Mouse (Mus musculus) right cerebral cortex, postnatal 14 days (tissue): Measurements from ENCODE around the gene Cpa5.

ENCODE experiments used
- DNase-seq: peaks from one replicate; pipeline ENCODE4 v3.0.0; 2022

Gene Cpa5

DNA sequence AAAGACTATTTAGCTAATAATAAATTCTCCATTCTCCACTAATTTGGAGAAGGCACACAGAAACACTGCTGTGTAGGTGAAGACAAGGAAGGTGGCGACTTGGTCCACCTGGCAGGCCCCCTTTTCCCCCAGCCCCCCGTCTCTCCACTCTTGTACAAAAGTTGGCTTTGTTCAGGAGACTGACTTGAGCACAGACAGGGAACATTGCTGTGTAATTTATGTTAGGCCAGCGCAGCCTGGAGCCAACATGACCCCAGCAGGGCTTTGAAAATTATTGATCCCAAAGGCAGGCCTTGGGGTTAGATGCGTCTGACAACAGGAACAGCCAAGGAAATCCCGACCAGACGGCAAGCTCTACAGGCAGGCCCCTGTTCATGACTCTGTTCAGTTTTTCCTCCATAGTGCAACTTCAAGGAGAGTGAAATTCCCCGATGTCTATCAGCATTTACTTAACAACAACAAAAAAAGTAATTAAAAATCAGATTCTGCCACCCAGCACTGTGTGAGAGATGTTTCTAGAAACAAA, 6.4 kb upstream of the Cpa5 start:
- no peak for DNase-seq

DNA sequence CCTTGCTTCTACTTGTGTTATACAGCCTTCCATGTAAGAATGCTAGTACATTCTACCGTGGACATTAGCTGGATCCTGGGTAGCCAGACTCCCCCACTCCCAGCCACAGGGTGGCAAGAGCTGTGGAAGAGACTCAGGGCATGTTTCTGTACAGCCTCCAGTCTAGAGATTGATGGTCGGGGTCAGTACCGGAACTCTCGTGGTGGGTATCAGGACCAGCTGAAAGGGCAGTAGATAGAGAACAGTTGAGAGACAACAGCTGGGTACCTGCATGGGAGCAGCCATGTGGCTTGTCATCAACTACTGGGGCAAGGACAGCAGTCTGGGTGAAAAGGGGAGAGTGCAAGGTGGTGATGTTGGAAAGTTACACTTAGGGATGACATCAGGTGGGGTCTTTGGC, 5.7 kb upstream of the Cpa5 start:
- DNase-seq, result no peak

DNA sequence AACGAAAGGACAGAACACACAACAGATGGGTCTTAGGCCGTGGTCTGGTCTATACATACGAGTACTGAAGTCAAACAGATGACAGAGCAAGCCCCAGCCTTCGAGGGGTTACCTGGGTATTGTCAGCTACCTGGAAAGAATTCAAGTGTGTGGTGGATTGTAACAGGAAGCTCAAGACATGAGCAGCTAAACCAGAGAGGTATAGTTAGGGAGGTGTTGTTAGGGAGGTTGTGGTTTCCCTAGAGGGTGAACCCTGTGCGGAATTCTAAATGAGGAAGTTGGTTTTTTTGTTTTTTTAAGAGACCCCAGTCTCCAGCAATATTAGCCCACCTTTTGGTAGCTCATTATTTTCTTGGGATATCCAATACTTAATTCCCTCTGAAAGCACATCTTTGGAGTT, 5.1 kb upstream of the Cpa5 start:
- DNase-seq, result no peak

DNA sequence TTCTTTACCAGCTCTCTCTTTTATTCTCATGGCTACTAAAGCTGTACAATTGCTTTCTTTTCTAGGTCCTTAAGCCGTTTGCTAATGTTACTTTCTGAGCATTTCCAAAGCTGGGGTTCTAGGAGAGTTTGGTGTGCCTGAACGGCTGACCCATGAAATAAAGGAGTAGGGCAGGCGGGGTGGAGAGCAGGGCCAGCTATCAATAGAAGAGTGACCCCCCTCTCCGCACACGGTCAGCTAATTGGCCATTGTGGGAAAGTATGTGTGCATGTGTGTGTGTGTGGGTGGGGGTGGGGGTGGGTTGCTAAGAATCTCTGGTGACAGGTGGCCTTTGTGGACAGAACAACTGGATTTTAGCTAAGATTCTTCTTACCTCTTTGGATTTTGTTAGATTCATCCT, 402 bp downstream of the Cpa5 start:
- no peak for DNase-seq

DNA sequence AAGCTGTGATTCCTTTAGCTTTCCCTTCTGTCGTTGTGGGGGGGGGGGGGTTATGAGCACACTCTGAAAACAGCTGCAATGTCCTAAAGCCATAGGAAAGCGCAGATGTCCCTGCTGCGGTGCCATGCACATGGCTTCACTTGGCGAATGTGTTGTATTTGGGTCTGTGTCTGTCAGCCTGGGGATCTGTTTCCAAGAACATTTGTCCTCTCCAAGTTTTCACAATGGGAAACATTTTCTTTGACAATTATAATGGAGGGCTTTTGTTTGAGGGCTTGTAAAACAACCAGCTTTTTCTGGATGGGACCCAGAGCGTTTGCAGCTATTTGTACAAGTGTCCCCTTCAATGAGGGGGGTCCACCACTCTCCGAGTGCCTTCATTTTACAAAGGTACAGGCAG, 3.4 kb downstream of the Cpa5 start:
- no peak for DNase-seq

DNA sequence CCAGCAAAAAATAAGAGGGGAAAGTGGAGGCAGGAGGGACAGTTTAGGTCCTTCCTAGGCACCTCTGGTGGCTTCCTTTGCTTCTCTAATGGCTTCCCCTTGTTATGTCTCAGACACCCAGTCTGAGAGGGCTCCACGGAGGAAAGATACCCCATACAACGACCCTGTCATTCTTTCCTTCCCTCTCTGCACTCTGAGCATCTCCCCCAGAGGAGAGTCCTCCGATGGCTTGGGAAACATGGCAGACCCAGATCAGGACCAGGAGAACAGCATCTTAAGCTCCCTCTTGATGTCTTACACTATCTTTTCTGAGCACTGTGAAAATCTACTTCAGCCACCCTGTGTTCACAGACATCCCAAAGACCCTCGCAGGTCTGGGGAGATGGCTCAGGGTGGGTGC, 4.9 kb downstream of the Cpa5 start:
- DNase-seq, result no peak

DNA sequence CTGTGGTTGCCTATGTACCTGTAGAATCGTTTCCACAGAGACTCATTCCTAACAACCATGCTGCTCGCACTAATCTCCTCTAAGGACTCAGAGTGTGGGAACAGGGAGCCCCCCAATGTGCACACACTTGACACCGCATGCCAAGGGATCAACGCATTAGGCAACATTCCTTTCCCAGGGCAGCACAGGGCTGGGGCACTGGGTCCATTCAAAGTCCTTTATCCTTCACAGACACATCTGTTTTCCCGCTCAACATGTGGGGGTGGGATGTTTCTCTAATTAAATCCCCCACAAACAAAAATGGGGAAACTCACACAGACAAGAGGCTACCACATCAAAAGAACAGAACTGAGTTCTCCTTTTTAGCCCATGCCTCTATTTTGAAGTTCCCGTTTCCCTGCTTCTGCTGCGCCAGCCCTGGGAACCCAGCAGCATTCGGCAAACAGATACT, 5.7 kb downstream of the Cpa5 start:
- no peak for DNase-seq

DNA sequence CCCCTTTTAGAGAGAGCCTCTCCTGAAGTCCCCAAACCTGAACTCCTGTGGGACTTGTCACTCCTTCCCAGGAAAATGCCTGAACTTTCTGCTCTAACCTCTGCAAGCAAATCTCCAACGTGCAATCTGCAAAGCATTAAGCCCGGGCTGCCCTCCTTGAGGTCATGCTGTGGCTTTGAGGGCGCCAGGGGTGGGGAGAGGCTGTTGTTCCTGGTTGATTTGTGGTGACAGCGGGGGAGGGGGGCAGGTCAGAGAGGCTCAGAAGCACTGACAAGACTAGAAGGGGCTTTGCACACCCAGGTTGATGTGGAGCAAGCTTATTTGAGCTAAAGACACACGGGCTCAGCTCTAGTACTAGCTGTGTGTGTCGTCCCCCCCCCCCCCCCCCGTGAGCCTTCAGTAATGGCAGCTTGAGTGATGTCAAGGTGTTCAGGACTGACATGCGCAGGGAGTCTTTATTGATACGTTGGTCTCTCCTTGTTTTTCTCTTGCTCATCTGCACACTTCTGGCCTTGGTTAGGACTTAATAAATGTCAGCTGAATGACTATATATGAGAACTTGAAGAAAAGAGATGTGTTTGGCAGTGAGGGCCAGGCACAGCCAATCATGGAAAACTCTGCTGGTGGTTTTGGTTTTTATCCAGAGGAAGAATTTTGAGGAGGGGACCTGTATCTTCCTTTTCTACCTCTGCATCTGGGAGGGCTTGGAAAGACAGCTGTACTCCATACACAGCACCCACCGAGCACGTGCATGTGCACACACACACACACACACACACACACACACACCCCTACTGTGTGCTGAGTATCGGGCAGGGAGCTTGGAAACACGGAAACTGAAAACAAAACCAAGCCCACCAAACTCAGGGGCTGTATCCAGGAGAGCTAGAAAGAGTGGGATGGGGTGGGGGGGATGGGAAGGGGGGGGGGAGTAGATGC, 6.5 kb downstream of the Cpa5 start:
- DNase-seq, result no peak

DNA sequence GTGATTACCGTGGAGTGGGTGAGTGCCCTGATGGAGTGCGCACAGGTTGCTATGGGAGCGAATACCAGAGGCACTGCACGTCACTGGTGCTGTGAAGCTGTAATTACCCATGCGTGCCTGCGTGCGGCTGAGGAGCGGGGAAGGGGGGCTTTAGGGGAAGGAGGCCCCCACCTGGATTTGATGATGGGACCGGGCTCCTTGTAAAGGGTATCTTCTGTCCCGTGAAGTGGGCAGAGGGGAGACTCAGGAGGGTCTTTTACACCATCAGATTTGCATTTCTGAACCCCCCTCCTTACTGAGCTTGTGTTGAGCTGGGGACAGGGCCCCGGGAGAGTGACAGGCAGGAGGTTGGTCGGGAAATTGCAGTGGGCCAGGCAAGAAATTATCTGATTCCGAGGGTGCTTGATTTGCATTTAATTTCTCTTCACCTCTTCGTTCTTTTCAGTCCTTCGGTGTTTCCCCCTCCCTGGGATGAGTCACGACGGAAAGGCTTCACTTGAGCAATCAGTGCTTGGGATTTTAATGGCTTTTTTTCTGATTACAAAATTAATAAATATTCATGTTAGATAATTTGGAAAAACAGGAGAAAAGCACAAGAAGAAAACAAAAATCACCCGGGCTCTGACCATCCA, 7.3 kb downstream of the Cpa5 start:
- peak; percentile 61 for DNase-seq

DNA sequence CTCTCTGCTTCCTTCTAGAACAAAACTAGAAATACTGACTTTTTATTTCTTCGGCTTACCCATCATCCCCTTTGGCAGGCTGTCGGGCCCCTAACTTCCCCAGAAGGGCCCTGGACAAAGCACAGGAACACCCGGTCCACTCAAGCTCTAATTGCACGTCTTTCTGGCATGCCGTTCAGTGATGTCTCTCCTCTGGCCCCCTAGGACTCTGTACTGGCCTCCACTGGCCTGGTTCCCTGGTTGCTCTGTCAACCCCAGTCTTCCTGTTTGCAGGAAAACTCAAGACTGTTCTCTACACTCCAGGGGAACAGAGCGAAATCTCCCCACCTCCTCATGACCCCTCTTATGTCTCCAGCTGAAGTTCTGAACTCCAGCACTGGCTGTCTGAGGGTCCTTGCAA, 7.9 kb downstream of the Cpa5 start:
- DNase-seq, result no peak

DNA sequence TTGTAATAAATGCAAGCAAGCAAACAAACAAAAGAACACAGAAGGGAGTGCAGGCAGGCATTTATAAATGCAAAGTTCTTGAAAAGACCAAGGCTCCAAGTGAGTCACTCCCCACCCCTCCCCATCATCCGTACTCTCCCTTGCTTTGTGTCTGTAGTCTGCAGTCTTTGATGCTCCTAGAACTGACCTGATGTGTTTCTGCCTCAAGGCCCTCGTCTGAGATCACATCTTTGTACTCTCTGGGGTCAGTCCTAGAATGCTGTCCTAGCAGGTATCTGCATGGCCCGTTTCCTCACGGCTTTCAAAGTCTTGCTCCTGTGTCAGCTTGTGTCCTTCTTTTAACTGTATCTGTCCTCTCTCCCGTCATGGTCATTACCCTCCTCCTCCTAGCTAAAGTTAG, 8.8 kb downstream of the Cpa5 start:
- no peak for DNase-seq

DNA sequence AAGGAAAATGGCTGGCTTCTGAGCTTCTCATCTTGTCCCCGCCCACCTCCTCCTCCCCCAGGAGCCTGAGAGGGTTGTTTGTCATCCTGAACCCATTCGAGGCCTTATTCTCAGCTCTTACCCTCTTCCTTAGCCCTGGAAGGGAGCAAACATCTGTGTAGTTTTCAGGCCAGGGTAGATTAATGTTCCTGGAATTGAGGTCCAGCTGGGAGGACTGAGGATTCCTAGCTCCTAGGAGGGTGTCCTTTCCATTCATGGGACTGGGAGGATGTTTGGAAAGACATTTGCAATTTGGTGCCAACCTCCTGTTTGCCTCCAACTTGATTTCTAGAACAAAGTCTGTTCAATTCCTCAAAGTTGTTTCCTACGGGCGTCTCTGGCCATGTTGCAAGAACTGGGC, 9.8 kb downstream of the Cpa5 start:
- DNase-seq, result no peak

DNA sequence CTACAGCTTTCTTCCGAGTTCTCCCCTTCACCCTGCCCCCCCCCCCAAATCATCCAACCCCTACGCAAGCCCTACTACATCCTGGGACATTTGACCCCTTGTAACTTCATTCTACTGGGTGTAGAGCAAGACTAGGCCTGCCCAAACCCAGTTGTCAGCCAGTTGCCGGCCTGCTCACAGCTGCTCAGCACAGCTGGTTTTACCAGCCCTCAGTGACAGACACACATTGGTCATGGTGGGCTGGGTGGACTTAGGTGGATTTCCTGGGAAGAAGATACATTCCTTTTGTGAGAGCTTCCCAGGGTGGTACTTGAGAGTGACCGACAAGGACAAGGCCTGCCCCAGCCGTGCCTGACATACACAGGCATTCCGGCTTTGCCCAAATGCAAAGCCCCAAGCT, 10.2 kb downstream of the Cpa5 start:
- DNase-seq, result no peak

DNA sequence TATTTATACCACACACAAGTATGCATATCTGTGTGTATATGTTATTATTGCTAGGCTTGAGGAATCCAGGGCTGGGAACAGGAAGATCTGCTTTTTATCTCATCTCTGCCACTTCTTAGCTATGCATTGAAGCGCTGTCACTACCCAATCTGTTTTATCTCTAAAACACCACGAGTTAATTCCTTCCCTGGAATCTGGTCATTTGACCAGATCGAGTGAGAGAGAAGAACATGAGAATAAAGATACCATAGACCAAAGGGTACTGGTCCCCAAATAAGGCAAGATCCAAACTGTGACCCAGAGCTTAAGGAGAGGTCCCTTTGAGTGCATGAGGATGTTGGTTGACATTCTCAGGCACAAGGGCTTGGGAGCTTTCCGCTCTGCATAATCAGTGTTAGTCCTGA, 11.2 kb downstream of the Cpa5 start:
- DNase-seq, result no peak

DNA sequence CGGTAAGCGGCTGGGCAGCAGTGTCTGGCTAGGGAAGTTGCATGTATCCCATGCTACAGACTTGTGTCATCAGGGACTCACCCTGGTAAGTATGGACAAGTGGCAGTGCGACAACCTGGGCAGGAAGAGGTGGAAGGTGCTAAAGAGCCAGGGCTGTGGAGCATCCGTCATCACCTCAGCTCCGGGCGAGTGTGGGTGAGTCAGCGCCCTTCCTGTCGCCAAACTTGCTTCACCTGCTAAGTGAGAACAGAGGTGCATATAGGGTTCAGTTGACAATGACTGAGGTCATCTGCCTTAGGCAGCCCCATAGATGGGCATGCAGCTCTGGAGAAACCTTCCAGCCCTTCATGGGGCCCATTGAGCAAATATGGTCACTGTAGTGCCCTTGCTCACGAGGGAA, 14.0 kb downstream of the Cpa5 start:
- DNase-seq, result no peak

DNA sequence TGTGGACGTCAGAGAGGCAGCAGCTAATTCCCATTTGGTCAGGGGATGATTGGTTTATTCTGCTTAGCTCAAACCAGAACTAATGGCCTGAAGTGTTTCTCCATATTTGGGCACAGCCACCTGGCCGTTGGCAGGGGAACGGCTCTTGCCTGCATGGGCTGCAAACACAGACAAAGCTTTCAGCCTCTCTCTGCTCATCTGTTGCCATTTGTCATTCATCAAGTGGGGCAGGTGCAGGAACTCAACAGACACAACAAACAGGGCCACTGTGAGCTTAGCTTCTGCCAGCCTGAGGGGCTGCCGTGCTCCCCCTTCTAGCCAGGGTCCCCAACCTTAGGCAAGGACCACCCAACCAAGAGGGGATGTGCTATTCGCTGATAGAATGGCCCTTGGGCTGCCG, 17.3 kb downstream of the Cpa5 start:
- peak; percentile 17 for DNase-seq

DNA sequence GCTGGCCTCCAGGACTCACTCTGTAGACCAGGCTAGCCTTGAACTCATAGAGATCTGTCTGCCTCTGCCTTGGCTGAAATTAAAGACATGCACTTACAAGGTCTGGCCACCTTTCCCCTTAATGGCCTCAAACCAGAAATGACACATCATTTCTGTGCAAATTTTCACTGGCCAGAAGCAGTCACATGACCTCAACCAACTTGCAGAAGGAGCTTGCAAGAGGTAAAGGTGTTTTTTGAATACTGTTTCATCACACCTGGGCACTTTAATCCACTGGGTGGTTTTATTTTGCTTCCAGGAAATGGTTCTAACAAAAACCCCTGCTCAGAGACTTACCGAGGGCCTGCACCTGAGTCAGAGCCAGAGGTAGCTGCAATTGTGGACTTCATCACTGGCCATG, 19.2 kb downstream of the Cpa5 start:
- DNase-seq, result no peak

DNA sequence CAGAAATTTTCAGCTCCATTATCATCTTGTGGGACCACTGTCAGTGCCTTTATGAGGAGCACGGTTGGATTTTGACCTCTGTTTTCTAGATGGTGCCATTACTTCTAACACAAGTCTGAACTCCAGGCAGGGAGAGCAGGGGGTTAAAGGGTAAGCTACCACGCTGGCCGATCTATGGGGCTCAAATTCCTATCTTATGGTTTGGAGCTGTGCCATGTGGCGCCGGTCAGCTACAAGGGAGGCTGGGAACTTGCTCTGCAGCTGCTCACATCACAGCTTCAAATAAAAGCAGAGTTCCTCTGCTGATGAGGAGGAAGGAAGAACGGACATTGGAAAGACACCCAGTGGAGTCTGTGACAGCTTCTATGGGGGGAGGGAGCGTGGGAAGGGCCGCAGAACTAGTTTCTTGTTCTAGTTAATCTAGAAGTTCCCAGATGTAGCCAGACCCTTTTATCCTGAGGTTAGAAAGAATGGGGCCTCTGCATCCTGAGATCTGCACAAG, 24.6 kb downstream of the Cpa5 start:
- no peak for DNase-seq

DNA sequence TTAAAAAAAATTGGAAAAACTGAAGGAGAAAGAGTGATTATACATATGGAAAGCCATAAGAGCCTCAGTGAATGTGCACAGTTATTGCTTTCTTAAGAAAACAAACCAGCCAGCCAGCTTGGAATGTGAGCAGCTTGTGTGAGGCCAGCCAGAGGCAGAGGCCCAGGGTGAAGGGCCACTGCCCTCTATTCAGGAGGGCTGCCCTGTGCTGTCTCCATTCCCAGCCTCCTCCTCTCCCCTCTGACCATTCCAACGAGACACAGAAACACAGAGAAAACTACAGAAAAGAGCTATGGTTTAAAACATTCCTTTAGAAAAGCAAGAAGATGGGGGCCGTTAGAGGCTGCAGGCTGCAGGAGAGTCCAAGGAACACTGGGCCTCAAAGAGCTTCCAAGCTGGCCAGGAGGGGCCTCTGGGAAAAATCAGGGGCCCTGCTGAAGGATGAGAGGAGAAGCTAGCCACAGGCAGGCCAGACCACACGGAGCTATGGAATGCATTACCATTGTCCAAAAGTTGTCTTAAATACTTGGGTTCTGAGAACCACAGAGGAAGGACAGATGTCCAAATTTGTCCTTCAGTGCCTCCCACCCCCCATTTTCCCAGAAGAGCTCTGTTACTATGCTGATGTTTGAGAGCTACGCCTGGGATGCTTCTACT, 25.5 kb downstream of the Cpa5 start:
- DNase-seq, result no peak

DNA sequence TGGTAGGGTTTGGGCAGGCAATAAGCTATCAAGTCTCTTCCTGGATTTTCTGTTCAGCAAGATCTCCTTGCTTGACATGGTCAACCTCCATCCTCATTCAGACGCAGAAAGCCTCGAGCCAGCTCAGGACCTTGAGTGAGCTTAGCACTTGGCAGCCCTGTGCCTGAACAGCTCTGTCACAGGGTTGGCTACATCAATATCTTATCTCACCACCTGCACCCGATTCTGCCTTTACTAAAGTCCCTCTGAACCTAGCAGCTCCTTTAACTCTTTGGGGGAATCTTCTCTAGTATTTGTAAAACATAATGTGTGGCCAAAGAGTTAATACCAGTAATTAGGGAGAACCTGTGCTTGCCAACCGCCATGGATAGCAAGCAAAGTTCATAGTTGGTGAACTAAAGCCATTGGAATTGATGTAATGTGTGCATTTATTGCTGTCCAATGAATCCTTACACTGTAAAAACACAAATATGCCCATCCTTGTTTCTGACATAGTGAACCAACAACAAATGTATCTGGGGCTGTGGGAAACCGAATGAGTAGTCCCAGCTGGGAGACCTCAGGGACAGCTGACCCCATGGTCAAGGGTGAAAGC, 28.0 kb downstream of the Cpa5 start, which contains the start of gene Cpa1:
Cpa1 (plus strand) TSS at position 545 of the 595 bp plus-strand sequence.
- DNase-seq, result no peak

DNA sequence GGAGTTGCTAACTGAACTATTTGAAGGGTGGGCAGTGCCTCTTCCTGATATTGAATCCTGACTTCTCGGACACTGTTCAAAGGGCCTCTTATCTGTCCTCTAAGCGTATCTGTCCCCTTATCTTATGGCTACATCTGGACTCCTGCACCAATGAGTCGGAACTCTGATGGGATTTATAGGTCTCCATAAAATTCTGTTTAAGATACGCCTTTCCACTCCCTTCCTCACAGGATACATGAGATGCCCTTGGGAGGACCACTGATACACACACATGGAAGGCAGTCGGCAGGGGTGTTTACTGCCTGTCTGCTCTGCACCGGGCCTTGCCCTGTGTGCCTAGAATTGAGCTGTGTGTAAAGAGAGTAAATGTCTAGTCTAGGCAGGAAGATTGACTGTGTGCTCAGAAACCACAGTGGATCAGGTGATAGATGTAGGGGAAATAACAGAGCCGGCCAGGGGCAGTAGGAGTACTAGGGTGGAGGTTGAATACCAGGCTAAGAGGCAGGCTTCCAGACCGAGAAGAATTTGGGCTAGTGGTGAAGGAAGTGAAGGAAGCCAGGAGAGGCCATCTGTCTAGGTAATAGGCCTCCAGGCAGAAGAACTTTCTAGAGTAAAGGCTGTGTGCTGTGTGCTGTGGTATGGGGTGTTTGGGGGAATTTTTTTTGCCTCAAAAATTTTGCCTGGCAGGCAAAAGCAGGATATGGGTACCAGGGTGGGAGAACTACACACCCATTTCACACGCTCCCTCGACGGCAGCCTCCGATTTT, 33.1 kb downstream of the Cpa5 start:
- no peak for DNase-seq

DNA sequence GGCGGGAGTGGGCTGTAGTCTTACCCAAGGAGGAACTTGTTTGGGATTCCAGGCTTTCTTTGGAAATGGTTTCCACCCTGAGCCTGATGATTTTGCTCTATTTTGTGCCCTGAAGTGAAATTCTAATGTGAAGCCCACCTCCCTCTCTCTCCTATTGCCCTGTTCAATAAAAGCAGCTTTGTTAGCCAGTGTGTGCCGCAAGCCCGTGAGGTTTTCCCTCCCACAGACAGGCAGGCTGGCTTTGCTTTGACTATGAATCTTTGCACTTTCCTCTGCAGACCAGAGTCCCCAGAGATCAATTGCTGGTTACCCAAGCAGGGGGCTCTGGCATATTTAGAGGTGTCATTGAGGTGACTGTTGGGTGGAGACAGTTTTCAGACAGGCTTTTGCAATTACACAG, 33.7 kb downstream of the Cpa5 start:
- DNase-seq, result no peak
